Mouse (Mus musculus): ENCODE measurements around the gene Timm23.

- TF ChIP-seq POLR2A (IDR thresholded peaks at IDR 0.05; ENCODE audit: borderline replicate concordance, low read depth, low read length): no peak
- no peak for TF ChIP-seq CTCF (IDR thresholded peaks at IDR 0.05; ENCODE audit: low read depth, low read length)
These were observed 55.7 kb downstream of the Timm23 start for GRCm38 (mm10) chr14:32145809-32146511.
